Mouse (Mus musculus) olfactory bulb, adult 2 months (tissue): Measurements from ENCODE around the gene Gfi1.

Source experiments
- CTCF ChIP-seq: fragments of 200-500 bp; IDR thresholded peaks from 2 replicates; pipeline ENCODE4 v1.5.1; 2012; ENCODE audit warnings: low read depth, mild to moderate bottlenecking, low read length, moderate library complexity; ENCODE audit not compliant: insufficient read depth
- POLR2A ChIP-seq: fragments of 200-500 bp; IDR thresholded peaks from 2 replicates; pipeline ENCODE4 v1.6.1; 2012; ENCODE audit warnings: mild to moderate bottlenecking, low read depth, low read length, moderate library complexity; ENCODE audit not compliant: insufficient read depth

- TF ChIP-seq POLR2A (no peak), CTCF (no peak)
These were observed 38.7 kb downstream of the Gfi1 start for GRCm38 (mm10) chr5:107687161-107687560.
